Mouse (Mus musculus) hindbrain, embryonic 12.5 days (tissue): ENCODE measurements around the gene Ccdc120. TPM values are rescaled to one million over a fixed set of nuclear protein-coding genes. Genes with fewer than 3 reads are reported as not detected.

Experiments
- ATAC-seq: fragments of 200-750 bp; cut with Nextera tagmentation; 2 replicates; pipeline ENCODE4 v1.8.0; 2017; ENCODE audit warnings: moderate TSS enrichment; ENCODE audit not compliant: low FRiP score
- H3K27ac ChIP-seq: fragments of 300-500 bp; sonication (generic); 2 replicates; pipeline ENCODE4 v1.5.1; 2016; ENCODE audit warnings: mild to moderate bottlenecking
- H3K27me3 ChIP-seq: fragments of 300-500 bp; sonication (generic); 2 replicates; pipeline ENCODE4 v1.6.1; 2016; ENCODE audit warnings: mild to moderate bottlenecking
- H3K36me3 ChIP-seq: fragments of 300-500 bp; sonication (generic); 2 replicates; pipeline ENCODE4 v1.6.1; 2016; ENCODE audit warnings: mild to moderate bottlenecking
- H3K4me1 ChIP-seq: fragments of 300-500 bp; sonication (generic); 2 replicates; pipeline ENCODE4 v1.6.1; 2016
- H3K4me2 ChIP-seq: fragments of 300-500 bp; sonication (generic); replicated peaks from 2 replicates; pipeline ENCODE4 v1.6.1; 2016; ENCODE audit warnings: mild to moderate bottlenecking
- H3K4me3 ChIP-seq: fragments of 300-500 bp; sonication (generic); 2 replicates; pipeline ENCODE4 v1.5.1; 2016; ENCODE audit warnings: mild to moderate bottlenecking
- H3K9ac ChIP-seq: fragments of 300-500 bp; sonication (generic); 2 replicates; pipeline ENCODE4 v1.6.1; 2016; ENCODE audit warnings: mild to moderate bottlenecking, moderate library complexity
- H3K9me3 ChIP-seq: fragments of 300-500 bp; sonication (generic); replicated peaks from 2 replicates; pipeline ENCODE4 v1.6.1; 2016; ENCODE audit warnings: mild to moderate bottlenecking
- WGBS: fragments of 180-500 bp; shearing (Covaris S2); methylation state at CpG from one replicate; pipeline ENCODE4 v1.1.7; 2016; 5-methylcytosine and 5-hydroxymethylcytosine counted together
- polyA plus RNA-seq: library from polyadenylated mRNA; unstranded; fragments of >200 nt; fragmentation: Nextera tagmentation; extraction: Ambion mirVana; gene quantifications from 2 replicates; pipeline ENCODE4 v1.2.1, GENCODE M21; 2016

Gene Ccdc120
- polyA plus RNA-seq, 1 experiment from 2014 or later, result 37.7 TPM

GRCm38 (mm10) chrX:7743470-7743869 is 7.2 kb downstream of the Ccdc120 start:
- no peaks in the 10 kb centered on the region for H3K36me3 ChIP-seq
- H3K27ac ChIP-seq, result no peak overlapping the region
- no peaks in the 10 kb centered on the region for H3K4me1 ChIP-seq
- H3K9ac ChIP-seq, result no peak overlapping the region
- H3K4me3 ChIP-seq, result no peak overlapping the region
- 47% methylated on average over 5 of the region's 5 CpGs for WGBS
- no peaks in the 10 kb centered on the region for H3K9me3 ChIP-seq
- H3K27me3 ChIP-seq, result no peaks in the 10 kb centered on the region
- no peak for ATAC-seq
- no peak overlapping the region for H3K4me2 ChIP-seq

GRCm38 (mm10) chrX:7741103-7741502 is 9.6 kb downstream of the Ccdc120 start:
- no peak for ATAC-seq
- Histone ChIP-seq H3K9ac (no peak overlapping the region), H3K27me3 (no peaks in the 10 kb centered on the region), H3K9me3 (no peaks in the 10 kb centered on the region), H3K4me3 (no peak overlapping the region), H3K27ac (no peak overlapping the region), H3K4me2 (no peak overlapping the region), H3K36me3 (0 out of 2 replicates have a peak, but pooled peaks cover 11% of the 10 kb centered on the region), H3K4me1 (no peaks in the 10 kb centered on the region)
- 79% methylated on average over 5 of the region's 5 CpGs for WGBS

GRCm38 (mm10) chrX:7740082-7740819 is 10.5 kb downstream of the Ccdc120 start:
- H3K27ac ChIP-seq, result no peak overlapping the region
- 65% methylated on average over 10 of the region's 10 CpGs for WGBS
- H3K4me2 ChIP-seq, result no peak overlapping the region

GRCm38 (mm10) chrX:7739336-7740081 is 11.2 kb downstream of the Ccdc120 start:
- H3K27ac ChIP-seq, result no peak overlapping the region
- no peak for ATAC-seq
- WGBS, result 69% methylated on average over 14 of the region's 14 CpGs

More at GRCm38 (mm10) chrX:7740082-7740819, 10.5 kb downstream of the Ccdc120 start:
- no peak overlapping the region for H3K4me3 ChIP-seq
- ATAC-seq, result no peak
- no peaks in the 10 kb centered on the region for H3K9me3 ChIP-seq
- H3K36me3 ChIP-seq, result 0 out of 2 replicates have a peak, but pooled peaks cover 11% of the 10 kb centered on the region
- H3K27me3 ChIP-seq, result no peaks in the 10 kb centered on the region
- no peak overlapping the region for H3K9ac ChIP-seq
- H3K4me1 ChIP-seq, result no peaks in the 10 kb centered on the region

GRCm38 (mm10) chrX:7733571-7734156 is 17.0 kb downstream of the Ccdc120 start:
- Histone ChIP-seq H3K27me3 (no peaks in the 10 kb centered on the region), H3K9me3 (no peaks in the 10 kb centered on the region), H3K4me2 (no peak overlapping the region), H3K36me3 (peaks cover 11% of the 10 kb centered on the region; the same call in 1 of the 2 replicates), H3K4me1 (peaks cover 4% of the 10 kb centered on the region; the same call in 1 of the 2 replicates), H3K4me3 (no peak overlapping the region), H3K27ac (no peak overlapping the region), H3K9ac (no peak overlapping the region)
- 38% methylated on average over 24 of the region's 26 CpGs for WGBS
- no peak for ATAC-seq

More at GRCm38 (mm10) chrX:7739336-7740081, 11.2 kb downstream of the Ccdc120 start:
- H3K4me3 ChIP-seq, result no peak overlapping the region
- no peaks in the 10 kb centered on the region for H3K4me1 ChIP-seq
- 0 out of 2 replicates have a peak, but pooled peaks cover 11% of the 10 kb centered on the region for H3K36me3 ChIP-seq
- no peaks in the 10 kb centered on the region for H3K9me3 ChIP-seq
- H3K9ac ChIP-seq, result no peak overlapping the region
- H3K4me2 ChIP-seq, result no peak overlapping the region
- H3K27me3 ChIP-seq, result no peaks in the 10 kb centered on the region

GRCm38 (mm10) chrX:7728922-7729265 is 21.8 kb downstream of the Ccdc120 start:
- Histone ChIP-seq H3K9me3 (no peaks in the 10 kb centered on the region), H3K4me2 (peak overlapping the region; percentile 56), H3K36me3 (peaks cover 14% of the 10 kb centered on the region), H3K27ac (no peak overlapping the region), H3K4me3 (peak overlapping the region; percentile 41), H3K9ac (peak overlapping the region; percentile 55), H3K27me3 (no peaks in the 10 kb centered on the region), H3K4me1 (peaks cover 4% of the 10 kb centered on the region; the same call in 1 of the 2 replicates)
- 33% methylated on average over 4 of the region's 4 CpGs for WGBS
- ATAC-seq, result no peak; the same call in 1 of the 2 replicates

GRCm38 (mm10) chrX:7728215-7728921 is 22.3 kb downstream of the Ccdc120 start, which contains the start of gene Praf2:
Gene Praf2, plus strand, starts transcription at chrX:7728439.
- H3K27ac ChIP-seq, result peak within 1 kb of the TSS; percentile 72; the same call in 1 of the 2 replicates

GRCm38 (mm10) chrX:7727176-7727575 is 23.5 kb downstream of the Ccdc120 start:
- H3K27ac ChIP-seq, result no peak overlapping the region
- H3K4me1 ChIP-seq, result peaks cover 8% of the 10 kb centered on the region
- H3K36me3 ChIP-seq, result peaks cover 14% of the 10 kb centered on the region; the same call in 1 of the 2 replicates
- no peak overlapping the region for H3K4me3 ChIP-seq
- no peaks in the 10 kb centered on the region for H3K9me3 ChIP-seq
- ATAC-seq, result no peak
- no peaks in the 10 kb centered on the region for H3K27me3 ChIP-seq
- no peak overlapping the region for H3K4me2 ChIP-seq
- no peak overlapping the region for H3K9ac ChIP-seq
- 90% methylated on average over 13 of the region's 13 CpGs for WGBS

More at GRCm38 (mm10) chrX:7728215-7728921, 22.3 kb downstream of the Ccdc120 start, which contains the start of gene Praf2:
- Histone ChIP-seq H3K4me3 (peak within 1 kb of the TSS; percentile 41), H3K4me1 (peaks cover 4% of the 10 kb centered on the region; the same call in 1 of the 2 replicates), H3K4me2 (peak within 1 kb of the TSS; percentile 56), H3K9ac (peak within 1 kb of the TSS; percentile 55), H3K27me3 (no peaks in the 10 kb centered on the region), H3K9me3 (no peaks in the 10 kb centered on the region), H3K36me3 (peaks cover 14% of the 10 kb centered on the region)
- peak; percentile 95 for ATAC-seq
- 20% methylated on average over 42 of the region's 42 CpGs for WGBS

- Histone ChIP-seq H3K27me3 (no peaks in the 10 kb centered on the region), H3K4me2 (no peak overlapping the region), H3K27ac (no peak overlapping the region), H3K36me3 (peaks cover 14% of the 10 kb centered on the region; the same call in 1 of the 2 replicates), H3K9me3 (no peaks in the 10 kb centered on the region), H3K9ac (no peak overlapping the region), H3K4me1 (peaks cover 8% of the 10 kb centered on the region), H3K4me3 (no peak overlapping the region)
- 87% methylated on average over 12 of the region's 12 CpGs for WGBS
- ATAC-seq, result no peak
Observed at GRCm38 (mm10) chrX:7725841-7726240, 24.9 kb downstream of the Ccdc120 start.

GRCm38 (mm10) chrX:7724135-7724534 is 26.6 kb downstream of the Ccdc120 start:
- Histone ChIP-seq H3K9ac (no peak overlapping the region), H3K27ac (no peak overlapping the region), H3K4me1 (peaks cover 5% of the 10 kb centered on the region), H3K36me3 (peaks cover 14% of the 10 kb centered on the region; the same call in 1 of the 2 replicates), H3K27me3 (no peaks in the 10 kb centered on the region), H3K4me3 (no peak overlapping the region), H3K4me2 (no peak overlapping the region), H3K9me3 (no peaks in the 10 kb centered on the region)
- ATAC-seq, result no peak
- WGBS, result 81% methylated on average over 7 of the region's 7 CpGs

- Histone ChIP-seq H3K4me1 (peaks cover 5% of the 10 kb centered on the region), H3K36me3 (peaks cover 14% of the 10 kb centered on the region; the same call in 1 of the 2 replicates), H3K27ac (no peak overlapping the region), H3K4me2 (peak overlapping the region; percentile 62), H3K9ac (peak overlapping the region; percentile 51; the same call in 1 of the 2 replicates), H3K27me3 (no peaks in the 10 kb centered on the region), H3K4me3 (peak overlapping the region; percentile 56), H3K9me3 (no peaks in the 10 kb centered on the region)
- 35% methylated on average over 4 of the region's 4 CpGs for WGBS
- no peak for ATAC-seq
Observed at GRCm38 (mm10) chrX:7722691-7723090, 28.0 kb downstream of the Ccdc120 start.
